Mouse (Mus musculus) splenic B cell, adult 2 months (primary cell): ENCODE measurements around the gene Ripor2.

Experiments
- DNase-seq: peaks from one replicate; pipeline ENCODE4 v3.0.0-alpha.2; 2011; ENCODE audit warnings: low read depth, low spot score
- H3K27me3 ChIP-seq: 2 replicates; pipeline ENCODE4 v1.6.1; 2012; ENCODE audit warnings: mild to moderate bottlenecking, low read length, moderate library complexity, mixed read lengths; ENCODE audit not compliant: control insufficient read depth, poor library complexity, insufficient read depth, severe bottlenecking
- H3K36me3 ChIP-seq: 2 replicates; pipeline ENCODE4 v1.6.1; 2012; ENCODE audit warnings: mild to moderate bottlenecking, low read length, moderate library complexity, mixed read lengths; ENCODE audit not compliant: control insufficient read depth, poor library complexity, insufficient read depth, severe bottlenecking

The Ripor2 gene

GRCm38 (mm10) chr13:24640166-24640560, 58.2 kb downstream of the Ripor2 start:
- Histone ChIP-seq H3K27me3 (no peaks in the 10 kb centered on the region), H3K36me3 (peaks cover 8% of the 10 kb centered on the region)
- DNase-seq = peak; percentile 65

- Histone ChIP-seq H3K27me3 (no peaks in the 10 kb centered on the region), H3K36me3 (peaks cover 8% of the 10 kb centered on the region)
- peak; percentile 60 for DNase-seq
These were observed 58.9 kb downstream of the Ripor2 start for GRCm38 (mm10) chr13:24640836-24641385.

- peak; percentile 68 for DNase-seq
- no peaks in the 10 kb centered on the region for H3K27me3 ChIP-seq
- H3K36me3 ChIP-seq = peaks cover 8% of the 10 kb centered on the region
These were observed 59.8 kb downstream of the Ripor2 start for GRCm38 (mm10) chr13:24641491-24642430.

- H3K36me3 ChIP-seq = peaks cover 8% of the 10 kb centered on the region
- peak; percentile 34 for DNase-seq
- H3K27me3 ChIP-seq = no peaks in the 10 kb centered on the region
These were observed 63.2 kb downstream of the Ripor2 start for GRCm38 (mm10) chr13:24645146-24645545.

- H3K36me3 ChIP-seq = peaks cover 8% of the 10 kb centered on the region
These were observed 64.3 kb downstream of the Ripor2 start for GRCm38 (mm10) chr13:24646324-24646723.

GRCm38 (mm10) chr13:24647444-24647843, 65.5 kb downstream of the Ripor2 start:
- H3K27me3 ChIP-seq = no peaks in the 10 kb centered on the region
- no peak for DNase-seq
- H3K36me3 ChIP-seq = peaks cover 8% of the 10 kb centered on the region

More at GRCm38 (mm10) chr13:24646324-24646723, 64.3 kb downstream of the Ripor2 start:
- H3K27me3 ChIP-seq = no peaks in the 10 kb centered on the region
- DNase-seq = no peak

GRCm38 (mm10) chr13:24648027-24648426, 66.0 kb downstream of the Ripor2 start:
- Histone ChIP-seq H3K27me3 (no peaks in the 10 kb centered on the region), H3K36me3 (peaks cover 7% of the 10 kb centered on the region)
- DNase-seq = no peak

- Histone ChIP-seq H3K27me3 (no peaks in the 10 kb centered on the region), H3K36me3 (peaks cover 8% of the 10 kb centered on the region)
- DNase-seq = no peak
These were observed 66.7 kb downstream of the Ripor2 start for GRCm38 (mm10) chr13:24648668-24649067.

- DNase-seq = no peak
- Histone ChIP-seq H3K36me3 (peaks cover 8% of the 10 kb centered on the region), H3K27me3 (no peaks in the 10 kb centered on the region)
These were observed 67.1 kb downstream of the Ripor2 start for GRCm38 (mm10) chr13:24649099-24649498.

- DNase-seq = no peak
- H3K36me3 ChIP-seq = peaks cover 9% of the 10 kb centered on the region
- H3K27me3 ChIP-seq = no peaks in the 10 kb centered on the region
These were observed 69.0 kb downstream of the Ripor2 start for GRCm38 (mm10) chr13:24651018-24651417.

- Histone ChIP-seq H3K36me3 (peaks cover 7% of the 10 kb centered on the region), H3K27me3 (no peaks in the 10 kb centered on the region)
- peak; percentile 71 for DNase-seq
These were observed 73.1 kb downstream of the Ripor2 start for GRCm38 (mm10) chr13:24654919-24655635.

GRCm38 (mm10) chr13:24656719-24657497, 74.9 kb downstream of the Ripor2 start:
- no peak for DNase-seq
- Histone ChIP-seq H3K27me3 (no peaks in the 10 kb centered on the region), H3K36me3 (peaks cover 9% of the 10 kb centered on the region)

GRCm38 (mm10) chr13:24666763-24667162, 84.8 kb downstream of the Ripor2 start:
- H3K27me3 ChIP-seq = no peaks in the 10 kb centered on the region
- DNase-seq = no peak
- peaks cover 10% of the 10 kb centered on the region for H3K36me3 ChIP-seq

GRCm38 (mm10) chr13:24668556-24668955, 86.6 kb downstream of the Ripor2 start:
- peaks cover 18% of the 10 kb centered on the region for H3K36me3 ChIP-seq
- no peaks in the 10 kb centered on the region for H3K27me3 ChIP-seq
- no peak for DNase-seq
